Mouse (Mus musculus): ENCODE measurements around the gene Slc25a22. TPM values are rescaled to one million over a fixed set of nuclear protein-coding genes. Genes with fewer than 3 reads are reported as not detected.

Gene Slc25a22
- polyA plus RNA-seq, 1 experiment: 488 TPM

DNA sequence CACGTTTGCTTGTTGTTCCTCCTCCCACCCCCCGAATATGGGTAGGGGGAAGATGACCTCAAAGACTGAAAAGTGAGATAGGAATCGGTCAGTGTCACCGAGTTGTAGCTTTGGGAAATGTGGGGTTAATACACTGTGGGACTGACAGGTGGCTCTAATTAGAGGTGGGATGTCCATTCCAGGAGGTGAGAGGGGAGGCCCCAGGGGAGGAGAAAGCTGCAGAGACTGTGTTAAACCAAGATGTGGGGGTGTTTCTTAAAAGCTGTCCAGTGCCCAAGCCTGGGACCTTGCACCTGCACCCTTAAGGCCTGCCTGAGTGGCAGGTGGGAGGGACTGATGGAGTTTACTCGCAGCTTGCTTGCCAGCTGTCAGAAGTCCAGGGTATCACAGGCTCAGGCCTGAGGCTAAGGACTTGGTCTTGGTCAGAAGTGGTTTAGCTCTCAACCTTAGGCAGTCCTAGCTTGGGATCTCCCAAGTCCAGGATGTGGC lies 24.7 kb upstream of the Slc25a22 start:
- Histone ChIP-seq H3K27ac (ENCODE audit: insufficient read depth, low read depth, low read length) (peak overlapping the region; percentile 45), H3K27me3 (ENCODE audit: control insufficient read depth, insufficient read depth, low read length) (no peaks in the 10 kb centered on the region), H3K4me3 (ENCODE audit: low read depth, low read length) (peak overlapping the region; percentile 68), H3K36me3 (ENCODE audit: control insufficient read depth, insufficient read depth, low read length) (peaks cover 26% of the 10 kb centered on the region), H3K4me1 (ENCODE audit: control insufficient read depth, insufficient read depth, insufficient read length, low read length) (peaks cover 41% of the 10 kb centered on the region)
- WGBS: 7% methylated on average over 5 of the region's 5 CpGs
- no peak for TF ChIP-seq CTCF (IDR thresholded peaks at IDR 0.05; ENCODE audit: extremely low read depth, insufficient read length, insufficient replicate concordance, low read depth, low read length)

DNA sequence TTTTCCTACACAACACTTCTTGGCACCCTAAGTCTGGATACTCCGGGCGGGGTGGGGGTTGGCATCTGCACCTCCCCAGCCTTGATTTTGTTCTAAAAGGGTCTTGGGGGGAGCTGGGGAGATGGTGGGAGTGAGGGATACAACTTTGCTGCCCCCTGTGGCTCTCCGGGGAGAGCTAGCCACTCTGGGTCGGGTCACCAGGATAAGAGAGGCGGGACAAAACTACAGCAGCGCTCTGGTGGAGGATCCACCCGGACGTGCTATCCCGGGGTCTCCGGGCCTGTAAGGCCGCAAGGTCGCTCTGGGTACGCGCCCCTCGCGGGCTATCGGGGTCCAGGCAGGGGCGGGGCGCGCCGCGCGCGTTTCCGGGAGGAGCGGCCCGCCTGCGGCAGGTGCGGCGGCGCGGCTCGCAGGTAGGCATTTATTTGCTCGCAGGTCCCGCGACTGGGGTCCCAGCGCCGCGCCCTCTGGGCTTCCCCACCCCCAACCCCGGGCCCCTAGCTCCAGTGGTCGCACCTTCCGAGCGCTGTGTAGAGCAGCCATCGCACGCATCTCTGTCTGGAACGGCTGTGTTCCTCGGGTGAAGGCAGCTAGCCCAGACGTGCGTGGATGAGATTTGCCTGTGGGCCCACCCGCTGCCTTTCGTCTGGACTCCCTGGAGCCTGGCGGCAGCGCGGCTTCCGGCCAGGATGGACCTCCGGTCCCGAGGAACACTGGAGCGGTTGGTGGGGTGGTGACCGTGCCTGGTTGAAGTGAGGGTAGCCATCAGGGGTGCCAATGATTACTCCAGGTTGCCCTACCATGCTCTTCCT lies 24.0 kb upstream of the Slc25a22 start:
- 1% methylated on average over 59 of the region's 59 CpGs for WGBS

DNA sequence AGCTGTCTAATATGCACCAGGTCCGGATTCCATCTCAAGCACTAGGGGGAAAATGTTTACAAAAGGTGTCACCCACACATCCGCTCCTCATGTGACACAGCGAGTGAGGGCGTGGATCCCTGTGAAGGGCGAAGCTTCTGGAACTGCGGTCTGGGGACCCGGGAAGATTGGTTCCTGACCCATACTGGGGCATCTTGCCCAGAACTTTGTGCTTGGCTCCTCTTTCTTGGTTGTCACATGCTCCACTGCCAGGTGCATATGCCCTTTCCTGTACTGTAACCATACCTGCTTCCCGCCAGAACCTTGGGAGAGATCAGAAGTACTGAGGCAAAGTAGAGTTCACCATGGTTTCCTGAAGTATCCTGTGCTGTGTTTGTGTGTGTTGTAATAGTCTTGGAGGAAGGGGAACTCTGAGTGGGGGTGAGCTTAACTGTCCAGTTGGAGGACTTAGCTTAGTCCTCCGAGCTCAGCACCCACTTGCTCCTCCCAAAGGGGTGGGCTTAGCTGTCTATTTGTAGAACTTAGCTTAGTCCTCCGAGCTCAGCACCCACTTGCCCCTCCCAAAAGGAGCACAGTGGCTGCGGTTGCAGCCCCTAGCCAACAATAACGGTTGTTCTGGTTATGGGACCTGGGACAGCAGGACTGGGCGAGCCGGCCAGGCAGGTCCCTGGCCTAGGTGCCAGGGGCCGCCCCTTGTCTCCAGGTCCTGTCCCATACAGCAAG lies 22.9 kb upstream of the Slc25a22 start, which contains the start of gene Cracr2b:
TSS of gene Cracr2b (plus strand) at position 704 of the 723 bp plus-strand sequence.
- Histone ChIP-seq H3K4me1 (ENCODE audit: control insufficient read depth, insufficient read depth, insufficient read length, low read length) (peaks cover 46% of the 10 kb centered on the region), H3K27me3 (ENCODE audit: control insufficient read depth, insufficient read depth, low read length) (no peaks in the 10 kb centered on the region), H3K27ac (ENCODE audit: insufficient read depth, low read depth, low read length) (peak within 1 kb of the TSS; percentile 63), H3K4me3 (ENCODE audit: low read depth, low read length) (peak within 1 kb of the TSS; percentile 68), H3K36me3 (ENCODE audit: control insufficient read depth, insufficient read depth, low read length) (peaks cover 30% of the 10 kb centered on the region)
- WGBS: 26% methylated on average over 15 of the region's 15 CpGs
- TF ChIP-seq POLR2A (IDR thresholded peaks at IDR 0.05; ENCODE audit: low read depth, low read length) (no peak), CTCF (IDR thresholded peaks at IDR 0.05; ENCODE audit: extremely low read depth, insufficient read length, insufficient replicate concordance, low read depth, low read length) (no peak)

More for the DNA sequence above, 24.0 kb upstream of the Slc25a22 start:
- TF ChIP-seq CTCF (IDR thresholded peaks at IDR 0.05; ENCODE audit: extremely low read depth, insufficient read length, insufficient replicate concordance, low read depth, low read length) (peak; percentile 49; the same call in 1 of the 2 replicates), POLR2A (IDR thresholded peaks at IDR 0.05; ENCODE audit: low read depth, low read length) (no peak)
- H3K4me1 ChIP-seq (ENCODE audit: control insufficient read depth, insufficient read depth, insufficient read length, low read length): peaks cover 44% of the 10 kb centered on the region
- peaks cover 30% of the 10 kb centered on the region for H3K36me3 ChIP-seq (ENCODE audit: control insufficient read depth, insufficient read depth, low read length)
- H3K27me3 ChIP-seq (ENCODE audit: control insufficient read depth, insufficient read depth, low read length): no peaks in the 10 kb centered on the region
- peak overlapping the region; percentile 63 for H3K27ac ChIP-seq (ENCODE audit: insufficient read depth, low read depth, low read length)
- H3K4me3 ChIP-seq (ENCODE audit: low read depth, low read length): peak overlapping the region; percentile 68

GRCm38 (mm10) chr7:141460001-141460390 lies 22.3 kb upstream of the Slc25a22 start:
- Histone ChIP-seq H3K4me1 (ENCODE audit: control insufficient read depth, insufficient read depth, insufficient read length, low read length) (peaks cover 42% of the 10 kb centered on the region), H3K27me3 (ENCODE audit: control insufficient read depth, insufficient read depth, low read length) (no peaks in the 10 kb centered on the region), H3K36me3 (ENCODE audit: control insufficient read depth, insufficient read depth, low read length) (peaks cover 30% of the 10 kb centered on the region), H3K4me3 (ENCODE audit: low read depth, low read length) (no peak overlapping the region), H3K27ac (ENCODE audit: insufficient read depth, low read depth, low read length) (0 out of 2 replicates have a peak overlapping the region, but pooled peaks have one; percentile 17)
- TF ChIP-seq CTCF (IDR thresholded peaks at IDR 0.05; ENCODE audit: extremely low read depth, insufficient read length, insufficient replicate concordance, low read depth, low read length) (no peak), POLR2A (IDR thresholded peaks at IDR 0.05; ENCODE audit: low read depth, low read length) (no peak)
- 40% methylated on average over 5 of the region's 5 CpGs for WGBS

DNA sequence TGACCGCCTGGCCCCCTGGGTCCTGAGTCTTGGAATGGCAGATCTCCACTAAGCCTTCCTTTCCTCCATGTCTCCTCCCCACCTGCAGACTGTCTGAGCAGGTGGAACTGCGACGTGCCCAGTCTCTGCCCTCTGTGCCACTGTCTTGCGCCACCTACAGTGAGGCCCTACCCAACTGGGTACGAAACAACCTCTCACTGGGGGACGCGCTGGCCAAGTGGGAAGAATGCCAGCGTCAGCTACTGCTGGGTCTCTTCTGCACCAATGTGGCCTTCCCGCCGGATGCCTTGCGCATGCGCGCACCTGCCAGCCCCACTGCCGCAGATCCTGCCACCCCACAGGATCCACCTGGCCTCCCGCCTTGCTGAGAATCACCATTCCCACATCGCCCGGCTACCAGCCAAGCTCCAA lies 21.6 kb upstream of the Slc25a22 start:
- Histone ChIP-seq H3K4me3 (ENCODE audit: low read depth, low read length) (no peak overlapping the region), H3K36me3 (ENCODE audit: control insufficient read depth, insufficient read depth, low read length) (peaks cover 30% of the 10 kb centered on the region), H3K27ac (ENCODE audit: insufficient read depth, low read depth, low read length) (no peak overlapping the region), H3K4me1 (ENCODE audit: control insufficient read depth, insufficient read depth, insufficient read length, low read length) (peaks cover 39% of the 10 kb centered on the region), H3K27me3 (ENCODE audit: control insufficient read depth, insufficient read depth, low read length) (no peaks in the 10 kb centered on the region)
- 92% methylated on average over 17 of the region's 17 CpGs for WGBS
- TF ChIP-seq POLR2A (IDR thresholded peaks at IDR 0.05; ENCODE audit: low read depth, low read length) (no peak), CTCF (IDR thresholded peaks at IDR 0.05; ENCODE audit: extremely low read depth, insufficient read length, insufficient replicate concordance, low read depth, low read length) (no peak)

DNA sequence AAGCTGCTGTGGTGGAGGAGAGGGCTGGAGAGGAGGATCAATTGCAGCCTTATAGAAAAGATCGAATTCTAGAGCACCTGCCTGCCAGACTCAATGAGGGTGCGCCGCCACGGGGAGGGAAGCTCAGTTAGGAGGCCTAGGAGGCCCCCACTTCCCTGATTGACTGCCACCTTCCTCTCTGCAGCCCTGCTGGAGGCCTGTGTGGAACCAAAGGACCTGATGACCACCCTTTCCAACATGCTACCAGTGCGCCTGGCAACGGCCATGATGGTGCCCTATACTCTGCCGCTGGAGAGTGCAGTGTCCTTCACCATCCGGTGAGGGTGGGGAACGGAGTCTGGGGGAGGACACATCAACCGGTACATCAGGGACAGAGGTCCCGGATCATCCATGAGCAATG lies 21.0 kb upstream of the Slc25a22 start:
- no peak for TF ChIP-seq CTCF (IDR thresholded peaks at IDR 0.05; ENCODE audit: extremely low read depth, insufficient read length, insufficient replicate concordance, low read depth, low read length)
- no peak for TF ChIP-seq POLR2A (IDR thresholded peaks at IDR 0.05; ENCODE audit: low read depth, low read length)
- H3K27me3 ChIP-seq (ENCODE audit: control insufficient read depth, insufficient read depth, low read length): no peaks in the 10 kb centered on the region
- no peak overlapping the region for H3K27ac ChIP-seq (ENCODE audit: insufficient read depth, low read depth, low read length)
- H3K4me1 ChIP-seq (ENCODE audit: control insufficient read depth, insufficient read depth, insufficient read length, low read length): peaks cover 39% of the 10 kb centered on the region
- WGBS: 87% methylated on average over 11 of the region's 11 CpGs
- peaks cover 30% of the 10 kb centered on the region for H3K36me3 ChIP-seq (ENCODE audit: control insufficient read depth, insufficient read depth, low read length)
- H3K4me3 ChIP-seq (ENCODE audit: low read depth, low read length): no peak overlapping the region

Measured in small intestine, adult 2 months (tissue).